Mouse (Mus musculus) T-helper 1 cell (primary cell): ENCODE results near the gene Esrra.

Source experiments
- in situ Hi-C: fragments of 300-600 bp; cut with MboI, MseI; formaldehyde crosslinking; loops from one replicate; pipeline ENCODE4 v1.15.1; 2025; ENCODE audit warnings: high pct_unique_total_duplicates

Esrra gene

GRCm38 (mm10) chr19:6921647-6922567, at the start of gene Esrra:
Gene Esrra (minus strand): TSS chr19:6921813.
- in situ Hi-C loops: loop anchor here (10.0 kb wide), 1 partner anchor 1227 kb away; no protein-coding TSS in a partner anchor

GRCm38 (mm10) chr19:6970460-6971085, 49.0 kb upstream of the Esrra start:
- in situ Hi-C loops: no loop called here

GRCm38 (mm10) chr19:6969665-6970381, 48.2 kb upstream of the Esrra start:
- in situ Hi-C loops: no loop called here

- in situ Hi-C loops: no loop called here
These were observed 47.7 kb upstream of the Esrra start for GRCm38 (mm10) chr19:6969291-6969664.

GRCm38 (mm10) chr19:6968491-6969271, 47.1 kb upstream of the Esrra start:
- in situ Hi-C loops: no loop called here

GRCm38 (mm10) chr19:6956461-6956860, 34.8 kb upstream of the Esrra start:
- in situ Hi-C loops: no loop called here

GRCm38 (mm10) chr19:6955424-6955823, 33.8 kb upstream of the Esrra start:
- in situ Hi-C loops: no loop called here

- in situ Hi-C loops: no loop called here
These were observed 32.4 kb upstream of the Esrra start for GRCm38 (mm10) chr19:6954046-6954445.

GRCm38 (mm10) chr19:6952712-6953037, 31.1 kb upstream of the Esrra start:
- in situ Hi-C loops: no loop called here

- in situ Hi-C loops: no loop called here
These were observed 30.5 kb upstream of the Esrra start for GRCm38 (mm10) chr19:6951994-6952711.

GRCm38 (mm10) chr19:6951381-6951968, 29.9 kb upstream of the Esrra start:
- in situ Hi-C loops: no loop called here

GRCm38 (mm10) chr19:6950613-6951153, 29.1 kb upstream of the Esrra start:
- in situ Hi-C loops: no loop called here

- in situ Hi-C loops: no loop called here
These were observed 28.3 kb upstream of the Esrra start for GRCm38 (mm10) chr19:6949951-6950350.

GRCm38 (mm10) chr19:6949532-6949931, 27.9 kb upstream of the Esrra start:
- in situ Hi-C loops: no loop called here

- in situ Hi-C loops: no loop called here
These were observed 26.6 kb upstream of the Esrra start for GRCm38 (mm10) chr19:6948186-6948585.

- in situ Hi-C loops: no loop called here
These were observed 26.1 kb upstream of the Esrra start for GRCm38 (mm10) chr19:6947742-6948141.

- in situ Hi-C loops: no loop called here
These were observed 22.1 kb upstream of the Esrra start for GRCm38 (mm10) chr19:6943709-6944108.

- in situ Hi-C loops: no loop called here
These were observed 21.2 kb upstream of the Esrra start for GRCm38 (mm10) chr19:6942764-6943163.

GRCm38 (mm10) chr19:6942249-6942691, 20.7 kb upstream of the Esrra start, which contains the start of gene Gpr137:
Gene Gpr137 (minus strand): TSS chr19:6942480.
- in situ Hi-C loops: no loop called here
